Mouse (Mus musculus) colon, adult 2 months (tissue): ENCODE measurements around the gene Slc26a9. TPM values are rescaled to one million over a fixed set of nuclear protein-coding genes. Genes with fewer than 3 reads are reported as not detected.

Experiments used
- polyA plus RNA-seq: library from polyadenylated mRNA; depleted of rRNA; stranded (reverse); fragments of >200 nt; gene quantifications from 2 replicates; pipeline ENCODE4 v1.2.3, GENCODE M21; 2012; rRNA removed

Slc26a9 gene
- not detected in 2 replicates for polyA plus RNA-seq

GRCm38 (mm10) chr1:131743868-131744464 lies at the start of gene Slc26a9:
TSS of gene Slc26a9 (plus strand) at chr1:131744022.

GRCm38 (mm10) chr1:131797202-131797909 lies 53.5 kb downstream of the Slc26a9 start, which contains the start of gene Pm20d1:
TSS of gene Pm20d1 (plus strand) at chr1:131797381.

Other genes starting within 250 kb of the Slc26a9 start
- 8.6 and 10.7 TPM in 2 replicates for gene Srgap2, start 216.7 kb upstream of the Slc26a9 start, polyA plus RNA-seq
- 0.08 and 0.13 TPM in 2 replicates for gene Fam72a, start 216.1 kb upstream of the Slc26a9 start, polyA plus RNA-seq
- gene Avpr1b, start 144.8 kb upstream of the Slc26a9 start, polyA plus RNA-seq = 0.76 and 2.0 TPM in 2 replicates
- gene Ctse, start 105.7 kb upstream of the Slc26a9 start, polyA plus RNA-seq = 30.9 and 47.0 TPM in 2 replicates
- 3.4 and 4.8 TPM in 2 replicates for gene Rab7b, start 55.3 kb upstream of the Slc26a9 start, polyA plus RNA-seq
- 4.8 and 9.6 TPM in 2 replicates for gene Pm20d1, start 53.4 kb downstream of the Slc26a9 start, polyA plus RNA-seq
- 21.6 and 34.4 TPM in 2 replicates for gene Slc41a1, start 83.5 kb downstream of the Slc26a9 start, polyA plus RNA-seq
- 20.8 and 24.5 TPM in 2 replicates for gene Rab29, start 123.2 kb downstream of the Slc26a9 start, polyA plus RNA-seq
- gene Nucks1, start 166.5 kb downstream of the Slc26a9 start, polyA plus RNA-seq = 2.8 and 3.1 TPM in 2 replicates
- 41.4 and 55.6 TPM in 2 replicates for gene Slc45a3, start 218.9 kb downstream of the Slc26a9 start, polyA plus RNA-seq